Mouse (Mus musculus): ENCODE data around the gene Ube2dnl2. TPM values are rescaled to one million over a fixed set of nuclear protein-coding genes. Genes with fewer than 3 reads are reported as not detected.

The Ube2dnl2 gene
- not detected in 2 replicates for polyA plus RNA-seq (2015; fragmentation: Nextera tagmentation; extraction: Ambion mirVana)

GRCm38 (mm10) chrX:114907282-114907681, at the start of gene Ube2dnl2:
TSS of gene Ube2dnl2 (plus strand) at chrX:114907582.

GRCm38 (mm10) chrX:114904712-114905111, 2.7 kb upstream of the Ube2dnl2 start, which contains the start of gene Ube2dnl1:
TSS of gene Ube2dnl1 (plus strand) at chrX:114905012.

Other genes with a start within 250 kb of the Ube2dnl2 start
- not detected in 2 replicates for gene Ube2dnl1, start 2.6 kb upstream of the Ube2dnl2 start, polyA plus RNA-seq (2015; fragmentation: Nextera tagmentation; extraction: Ambion mirVana)